Mouse (Mus musculus): ENCODE results near the gene Scml2. TPM values are rescaled to one million over a fixed set of nuclear protein-coding genes. Genes with fewer than 3 reads are reported as not detected.
"Not testable (repeated sequence)": the region's sequence is repeated elsewhere in the genome, so short reads cannot be mapped to it uniquely, and the experiment has no call there.

Scml2 gene
- polyA plus RNA-seq (2015; fragmentation: Nextera tagmentation; extraction: Ambion mirVana), result 0.51 and 0.58 TPM in 2 replicates

DNA sequence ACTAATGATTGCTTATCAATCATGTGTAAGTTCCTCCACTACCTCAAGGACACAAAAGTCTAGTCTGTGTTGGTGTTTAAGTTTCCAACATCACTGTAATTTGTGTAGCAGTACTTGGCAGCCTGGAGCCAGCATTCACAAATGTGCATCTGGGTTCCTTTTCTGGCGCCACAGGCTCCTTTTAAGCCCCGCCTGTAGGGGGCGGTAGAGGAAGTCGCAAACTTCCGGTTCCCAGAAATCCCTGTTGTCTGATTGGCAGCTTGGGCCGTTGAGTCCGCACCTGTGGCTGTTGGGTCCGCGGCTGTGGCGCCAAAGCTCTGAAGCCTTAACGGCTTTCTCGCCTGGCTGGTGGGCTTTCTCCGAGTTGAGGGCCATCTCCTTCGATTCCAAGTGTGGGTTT, at the start of gene Scml2:
Gene Scml2 (plus strand): TSS at position 301 of the 400 bp plus-strand sequence.
- no CpG with 5 or more reads among the region's 14 CpGs for WGBS

DNA sequence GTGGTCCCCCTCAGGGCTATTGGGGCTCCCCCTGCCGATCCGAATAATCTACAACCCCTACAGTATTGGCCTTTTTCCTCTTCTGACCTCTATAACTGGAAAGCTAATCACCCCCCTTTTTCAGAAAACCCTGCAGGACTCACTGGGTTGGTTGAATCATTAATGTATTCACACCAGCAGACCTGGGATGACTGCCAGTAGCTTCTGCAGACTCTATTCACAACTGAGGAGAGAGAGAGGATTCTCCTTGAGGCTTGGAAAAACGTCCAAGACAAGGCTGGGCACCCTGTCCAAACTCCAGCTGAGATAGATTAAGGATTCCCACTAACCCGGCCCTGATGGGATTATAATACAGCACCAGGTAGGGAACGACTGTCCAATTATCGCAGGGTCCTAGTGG, 41.4 kb upstream of the Scml2 start:
- not testable (repeated sequence) for H3K9ac ChIP-seq (ENCODE audit: low read depth, low read length); ATAC-seq; H3K27ac ChIP-seq (ENCODE audit: low read depth, low read length); H3K27me3 ChIP-seq (replicated peaks; ENCODE audit: control insufficient read depth, insufficient read depth, low read length); H3K9me3 ChIP-seq (ENCODE audit: control insufficient read depth); H3K4me1 ChIP-seq (replicated peaks; ENCODE audit: control insufficient read depth, insufficient read depth, low read length); H3K36me3 ChIP-seq (ENCODE audit: control insufficient read depth, insufficient read depth); H3K4me3 ChIP-seq (ENCODE audit: low read depth, low read length); H3K4me2 ChIP-seq (replicated peaks; ENCODE audit: low read depth)
- WGBS, result 85% methylated on average over 6 of the region's 6 CpGs

More for the DNA sequence above, at the start of gene Scml2:
- H3K9me3 ChIP-seq (ENCODE audit: control insufficient read depth); ATAC-seq; H3K4me3 ChIP-seq (ENCODE audit: low read depth, low read length); H3K9ac ChIP-seq (ENCODE audit: low read depth, low read length); H3K27me3 ChIP-seq (replicated peaks; ENCODE audit: control insufficient read depth, insufficient read depth, low read length); H3K36me3 ChIP-seq (ENCODE audit: control insufficient read depth, insufficient read depth); H3K4me2 ChIP-seq (replicated peaks; ENCODE audit: low read depth); H3K27ac ChIP-seq (ENCODE audit: low read depth, low read length); H3K4me1 ChIP-seq (replicated peaks; ENCODE audit: control insufficient read depth, insufficient read depth, low read length): not testable (repeated sequence)

DNA sequence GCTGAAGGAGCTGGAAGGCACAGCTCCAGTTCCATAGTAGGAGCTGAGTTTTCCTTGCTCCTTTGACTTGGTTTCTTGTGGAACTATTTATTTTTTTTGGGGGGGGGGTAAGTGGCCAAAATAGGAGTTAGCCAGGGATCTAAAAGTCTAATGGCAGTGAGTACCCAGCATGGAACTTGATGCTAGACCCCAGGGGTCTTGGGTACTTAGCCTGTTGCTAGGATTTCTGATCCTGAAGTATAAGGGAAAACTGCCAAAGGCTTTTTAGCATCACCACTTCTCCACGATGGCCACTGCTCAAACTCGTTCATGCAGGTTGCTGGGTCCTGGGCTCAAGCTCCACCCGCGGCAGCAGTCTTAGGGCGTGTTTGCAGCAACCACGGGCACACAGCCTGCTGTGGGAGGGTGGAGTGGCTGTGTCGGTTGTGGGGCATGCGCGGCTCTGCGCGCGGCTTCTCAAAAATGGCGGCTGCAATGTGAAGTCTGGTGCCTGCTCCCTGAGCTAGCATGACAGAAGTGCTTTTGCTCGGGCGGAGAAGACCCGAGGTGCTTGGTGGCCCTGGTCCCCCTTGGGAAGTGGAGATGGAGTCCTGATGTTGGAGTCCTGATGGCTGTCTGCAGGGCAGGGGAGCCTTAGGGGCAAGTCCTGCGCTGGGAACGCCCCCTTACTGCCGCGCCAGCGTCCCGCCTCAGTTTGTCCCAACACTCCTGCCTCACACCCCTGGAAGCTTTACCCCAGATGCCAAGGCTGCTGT, 45.5 kb downstream of the Scml2 start:
- H3K9me3 ChIP-seq (ENCODE audit: control insufficient read depth), result no peaks in the 10 kb centered on the region
- peak overlapping the region; percentile 67 for H3K4me2 ChIP-seq (replicated peaks; ENCODE audit: low read depth)
- no peaks in the 10 kb centered on the region for H3K4me1 ChIP-seq (replicated peaks; ENCODE audit: control insufficient read depth, insufficient read depth, low read length)
- no peak overlapping the region for H3K27ac ChIP-seq (ENCODE audit: low read depth, low read length)
- no peak for TF ChIP-seq CTCF (IDR thresholded peaks at IDR 0.05; ENCODE audit: low read depth)
- peak; percentile 68 for ATAC-seq
- no peaks in the 10 kb centered on the region for H3K36me3 ChIP-seq (ENCODE audit: control insufficient read depth, insufficient read depth)
- H3K9ac ChIP-seq (ENCODE audit: low read depth, low read length), result 0 out of 2 replicates have a peak overlapping the region, but pooled peaks have one; percentile 7
- H3K4me3 ChIP-seq (ENCODE audit: low read depth, low read length), result peak overlapping the region; percentile 45
- 24% methylated on average over 21 of the region's 22 CpGs for WGBS
- no peaks in the 10 kb centered on the region for H3K27me3 ChIP-seq (replicated peaks; ENCODE audit: control insufficient read depth, insufficient read depth, low read length)

DNA sequence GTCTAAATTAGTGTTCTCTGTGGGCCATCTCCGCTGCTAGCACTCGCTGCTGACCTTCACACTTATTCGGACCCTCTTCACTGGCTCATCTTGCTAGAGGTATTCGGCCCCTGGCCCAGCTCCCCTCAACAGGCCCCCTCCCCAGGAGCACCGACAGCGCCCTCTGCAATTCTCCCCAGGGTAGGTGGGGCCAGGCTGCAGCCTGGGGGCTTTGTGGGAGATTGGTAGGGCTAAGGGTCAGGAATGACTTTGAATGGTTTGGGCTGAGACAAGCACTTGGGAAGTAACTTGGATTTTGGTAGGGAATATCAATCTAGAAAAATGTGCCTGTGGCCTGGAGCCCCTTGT, 46.0 kb downstream of the Scml2 start:
- Histone ChIP-seq H3K27me3 (replicated peaks; ENCODE audit: control insufficient read depth, insufficient read depth, low read length) (no peaks in the 10 kb centered on the region), H3K36me3 (ENCODE audit: control insufficient read depth, insufficient read depth) (no peaks in the 10 kb centered on the region), H3K4me1 (replicated peaks; ENCODE audit: control insufficient read depth, insufficient read depth, low read length) (no peaks in the 10 kb centered on the region), H3K27ac (ENCODE audit: low read depth, low read length) (no peak overlapping the region), H3K9me3 (ENCODE audit: control insufficient read depth) (no peaks in the 10 kb centered on the region), H3K4me3 (ENCODE audit: low read depth, low read length) (peak overlapping the region; percentile 45), H3K4me2 (replicated peaks; ENCODE audit: low read depth) (peak overlapping the region; percentile 67), H3K9ac (ENCODE audit: low read depth, low read length) (0 out of 2 replicates have a peak overlapping the region, but pooled peaks have one; percentile 7)
- TF ChIP-seq CTCF (IDR thresholded peaks at IDR 0.05; ENCODE audit: low read depth), result no peak
- 27% methylated on average over 6 of the region's 6 CpGs for WGBS
- ATAC-seq, result no peak

DNA sequence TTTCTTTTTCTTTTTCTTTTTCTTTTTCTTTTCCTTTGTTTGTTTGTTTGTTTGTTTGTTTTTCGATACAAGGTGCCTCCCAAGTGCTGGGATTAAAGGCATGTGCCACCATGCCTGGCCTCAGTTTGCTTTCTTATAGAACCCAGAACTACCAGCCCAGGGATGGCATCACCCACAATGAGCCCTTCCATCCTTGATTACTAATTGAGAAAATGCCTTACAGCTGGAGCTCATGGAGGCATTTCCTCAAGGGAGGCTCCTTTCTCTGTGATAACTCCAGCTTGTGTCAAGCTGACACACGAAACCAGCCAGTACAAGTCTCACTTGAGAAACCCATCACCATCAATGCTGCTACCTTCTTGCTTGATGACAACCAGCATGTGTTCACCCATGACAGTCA, 170.2 kb downstream of the Scml2 start, which contains the start of gene Gm15262:
Gene Gm15262 (plus strand): TSS at position 301 of the 400 bp plus-strand sequence.
- H3K9me3 ChIP-seq (ENCODE audit: control insufficient read depth); H3K27me3 ChIP-seq (replicated peaks; ENCODE audit: control insufficient read depth, insufficient read depth, low read length); H3K4me1 ChIP-seq (replicated peaks; ENCODE audit: control insufficient read depth, insufficient read depth, low read length); H3K9ac ChIP-seq (ENCODE audit: low read depth, low read length); H3K27ac ChIP-seq (ENCODE audit: low read depth, low read length); H3K4me2 ChIP-seq (replicated peaks; ENCODE audit: low read depth); H3K4me3 ChIP-seq (ENCODE audit: low read depth, low read length); ATAC-seq; H3K36me3 ChIP-seq (ENCODE audit: control insufficient read depth, insufficient read depth): not testable (repeated sequence)
- 56% methylated on average over 2 of the region's 2 CpGs for WGBS

Other genes with a start within 250 kb of the Scml2 start
- 0.09 and 0.29 TPM in 2 replicates for gene Gja6, start 210.1 kb upstream of the Scml2 start, polyA plus RNA-seq (2015; fragmentation: Nextera tagmentation; extraction: Ambion mirVana)
- 0.66 and 0.80 TPM in 2 replicates for gene Cdkl5, start 122.5 kb upstream of the Scml2 start, polyA plus RNA-seq (2015; fragmentation: Nextera tagmentation; extraction: Ambion mirVana)
- gene Gm15262, start 170.3 kb downstream of the Scml2 start, polyA plus RNA-seq (2015; fragmentation: Nextera tagmentation; extraction: Ambion mirVana), result not detected in 2 replicates

All from intestine, postnatal 0 days (tissue).